Mouse (Mus musculus) cortical plate, adult 2 months (tissue): Measurements from ENCODE around the gene Nckap5.

ENCODE experiments used
- CTCF ChIP-seq: fragments of 200-500 bp; IDR thresholded peaks from 2 replicates; pipeline ENCODE4 v1.5.1; 2011; ENCODE audit warnings: mild to moderate bottlenecking, control low read depth, low read length; ENCODE audit not compliant: insufficient read depth; ENCODE audit errors: extremely low read depth
- POLR2A ChIP-seq: fragments of 200-500 bp; IDR thresholded peaks from 2 replicates; pipeline ENCODE4 v1.6.1; 2011; ENCODE audit warnings: mild to moderate bottlenecking, low read length, control low read depth; ENCODE audit not compliant: insufficient read depth; ENCODE audit errors: extremely low read depth

DNA sequence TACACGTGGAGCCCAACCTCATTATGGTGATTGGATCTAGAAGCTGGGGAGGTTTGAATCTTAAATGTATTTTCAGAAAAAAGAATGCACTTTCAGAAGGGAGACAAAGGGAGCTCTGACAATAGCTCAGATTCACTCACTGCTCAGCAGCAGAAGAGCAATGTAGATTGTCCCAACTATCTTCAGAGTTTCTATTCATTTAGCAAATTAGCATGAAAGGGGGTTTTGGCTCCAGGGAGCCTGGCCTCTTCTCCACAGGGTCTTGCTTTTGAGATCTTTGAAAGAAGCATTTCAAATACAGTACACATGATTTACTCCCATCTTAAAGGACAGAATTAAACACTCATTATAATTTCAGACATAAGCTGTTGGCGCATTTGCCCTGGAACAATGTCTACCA is 662.5 kb downstream of the Nckap5 start:
- no peak for TF ChIP-seq CTCF
- no peak for TF ChIP-seq POLR2A
